Mouse (Mus musculus) sigmoid colon, adult 10 weeks (tissue): ENCODE measurements around the gene Ceacam18. TPM values are rescaled to one million over a fixed set of nuclear protein-coding genes. Genes with fewer than 3 reads are reported as not detected.

Experiments used
- polyA plus RNA-seq: library from polyadenylated mRNA; stranded (reverse); fragments of 350-450 nt; fragmentation: Illumina TruSeq; extraction: RNeasy Lipid Tissue Mini Kit (QIAGEN cat#74804); gene quantifications from one replicate; pipeline ENCODE4 v1.2.3, GENCODE M21; 2014; ENCODE audit warnings: low read depth, low replicate concordance

Gene Ceacam18
- polyA plus RNA-seq: 2.9 TPM

DNA sequence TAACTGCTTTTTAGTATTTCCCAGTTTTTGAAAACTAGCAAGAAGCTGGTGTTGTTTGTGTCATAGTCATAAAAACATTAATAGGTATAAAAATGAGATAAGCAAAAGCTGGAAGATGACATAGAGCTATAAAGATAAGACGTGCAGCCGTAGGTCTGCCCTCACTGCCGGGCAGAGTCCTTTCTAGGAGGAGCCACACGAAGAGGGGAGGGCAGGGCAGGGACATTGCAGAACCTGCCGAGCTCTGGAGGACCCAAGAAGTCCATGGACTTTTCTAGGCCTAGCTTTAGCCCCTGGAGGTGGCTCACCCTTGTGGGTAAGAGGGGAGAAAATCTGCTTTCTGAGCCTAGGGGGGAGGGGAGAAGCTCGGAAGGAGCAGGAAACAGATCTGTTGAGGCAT, at the start of gene Ceacam18:
Ceacam18 (plus strand) TSS at position 208 of the 400 bp plus-strand sequence.

DNA sequence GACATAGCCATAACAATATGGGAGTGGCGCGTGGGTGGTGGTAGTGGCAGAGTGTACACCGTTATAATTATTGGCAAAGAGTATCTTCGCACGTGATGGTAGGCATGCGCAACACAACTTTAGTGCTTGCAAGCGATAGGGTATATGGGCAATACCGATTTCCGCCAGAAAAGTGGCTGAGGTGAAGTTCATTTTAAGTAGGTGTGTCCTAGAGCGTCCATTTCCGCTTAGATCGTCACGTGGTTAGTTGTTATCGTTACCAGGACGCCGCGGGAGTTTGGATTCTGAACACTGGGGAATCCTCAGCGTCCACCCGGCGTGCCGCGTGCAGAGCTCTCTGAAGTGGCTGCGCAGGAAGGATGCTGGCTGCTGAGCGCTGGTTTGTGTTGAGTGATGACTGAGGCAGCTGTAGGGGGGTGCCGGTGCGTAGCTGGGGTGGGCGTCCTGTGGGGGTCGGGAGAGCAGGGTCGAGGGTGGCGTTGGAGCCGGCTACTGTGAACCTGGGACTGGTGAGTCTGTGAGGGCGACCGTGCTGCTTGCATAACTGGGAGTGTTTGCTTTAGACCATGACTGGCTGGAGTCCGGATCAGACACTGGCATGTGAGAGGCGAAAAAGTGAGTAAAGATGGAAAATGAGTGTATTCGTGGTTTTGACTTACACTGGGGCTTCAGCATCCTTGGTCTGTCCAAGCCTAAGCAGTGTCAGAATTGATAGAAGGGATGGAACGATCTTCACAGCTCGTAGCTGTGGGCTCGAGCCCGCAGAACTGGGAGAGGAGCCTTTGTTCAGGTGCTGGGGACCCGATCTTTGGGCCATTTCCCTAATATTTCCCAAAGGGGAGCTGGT, 27.4 kb upstream of the Ceacam18 start, which contains the start of gene Zfp819:
Zfp819 (plus strand) TSS at position 274 of the 847 bp plus-strand sequence.

DNA sequence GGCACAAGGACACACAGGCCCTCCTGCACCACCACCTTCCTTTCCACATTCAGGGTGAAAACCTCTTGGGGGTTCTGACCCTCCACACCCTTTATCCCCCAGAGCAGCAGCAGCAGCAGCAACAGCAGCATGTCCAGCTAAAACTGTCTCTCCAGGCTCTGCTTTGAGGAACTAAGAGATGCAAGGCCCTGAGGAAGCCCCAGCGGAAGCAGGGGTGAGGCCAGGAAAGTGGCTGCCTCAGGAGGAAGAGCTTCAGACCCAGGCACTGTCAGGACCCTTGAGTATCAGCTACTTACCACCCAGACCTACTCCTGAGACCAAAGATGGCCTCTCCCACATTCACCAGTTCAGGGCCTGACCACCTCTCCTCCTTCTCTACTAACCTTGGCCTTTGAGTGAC, 25.5 kb downstream of the Ceacam18 start, which contains the start of gene Siglece:
Siglece (minus strand) TSS at position 160 of the 400 bp plus-strand sequence.

DNA sequence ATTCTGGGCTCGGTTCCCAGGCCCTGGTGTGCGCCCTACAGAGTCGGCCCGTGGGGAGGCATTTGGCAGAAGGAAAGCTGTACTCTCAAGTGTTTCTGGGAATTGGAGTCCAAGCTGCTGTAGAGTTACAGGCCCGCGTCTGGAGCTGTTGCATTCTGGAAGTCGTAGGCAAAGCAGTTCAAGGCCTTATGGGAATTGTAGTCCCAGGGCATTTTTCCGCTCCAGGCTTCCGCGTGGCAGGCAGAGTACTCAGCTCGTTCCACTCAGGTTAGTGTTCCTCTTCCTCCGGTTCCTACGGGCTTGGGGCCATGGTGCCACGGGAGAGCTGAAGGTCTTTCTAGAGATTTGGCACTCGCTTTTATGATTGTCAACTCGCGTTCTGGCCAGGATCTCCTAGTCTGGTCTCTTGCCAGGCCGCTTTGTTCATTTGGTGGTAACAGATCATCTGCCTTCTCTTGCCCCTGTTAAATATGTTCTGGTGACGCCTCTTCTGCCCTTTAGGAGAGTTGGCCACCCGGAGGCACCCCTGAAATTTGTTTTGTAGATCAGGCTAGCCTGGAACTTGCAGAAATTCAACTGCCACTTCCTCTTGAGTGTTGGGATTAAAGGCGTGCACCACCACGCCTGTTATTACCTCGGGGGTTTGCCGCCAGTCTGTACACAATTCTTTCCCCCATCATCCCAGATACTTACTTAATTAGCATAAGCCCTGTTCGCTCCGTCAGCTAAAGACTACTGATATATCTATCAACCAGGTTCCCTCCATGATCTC, 37.5 kb downstream of the Ceacam18 start, which contains the start of gene Ctu1:
Ctu1 (plus strand) TSS at position 208 of the 772 bp plus-strand sequence.

DNA sequence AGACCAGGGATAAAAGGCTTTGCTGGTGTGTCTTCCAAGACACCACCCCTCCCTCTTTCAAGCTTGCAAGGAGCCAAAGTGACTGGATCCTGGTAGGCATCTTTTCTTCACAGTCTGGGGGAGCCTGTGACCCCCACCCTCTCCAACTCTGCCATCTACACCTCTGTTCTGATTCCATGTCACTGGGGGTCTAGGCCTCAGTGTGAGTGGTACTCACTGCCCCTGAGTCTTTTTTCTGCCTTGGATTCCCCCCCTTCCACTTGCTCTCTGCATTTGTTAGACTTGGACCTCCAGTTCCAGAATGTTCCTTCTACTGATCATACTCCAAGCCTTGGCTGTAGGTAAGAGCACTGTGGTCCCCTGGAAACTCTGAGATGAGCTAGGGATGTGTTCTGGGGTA, 55.6 kb downstream of the Ceacam18 start, which contains the start of gene Klk14:
Klk14 (plus strand) TSS at position 301 of the 400 bp plus-strand sequence.

Other genes starting within 250 kb of the Ceacam18 start
- 1.9 TPM for gene Siglecg, start 226.5 kb upstream of the Ceacam18 start, polyA plus RNA-seq
- gene Lim2, start 207.0 kb upstream of the Ceacam18 start, polyA plus RNA-seq: not detected
- not detected for gene Nkg7, start 197.6 kb upstream of the Ceacam18 start, polyA plus RNA-seq
- not detected for gene Cldnd2, start 193.9 kb upstream of the Ceacam18 start, polyA plus RNA-seq
- gene Etfb, start 190.6 kb upstream of the Ceacam18 start, polyA plus RNA-seq: 4.8 TPM
- not detected for gene Gm45233, start 190.6 kb upstream of the Ceacam18 start, polyA plus RNA-seq
- 0.32 TPM for gene Vsig10l, start 171.6 kb upstream of the Ceacam18 start, polyA plus RNA-seq
- not detected for gene Iglon5, start 144.6 kb upstream of the Ceacam18 start, polyA plus RNA-seq
- gene 4931406B18Rik, start 128.8 kb upstream of the Ceacam18 start, polyA plus RNA-seq: not detected
- 14.8 TPM for gene Cd33, start 90.3 kb upstream of the Ceacam18 start, polyA plus RNA-seq
- gene Zfp658, start 72.5 kb upstream of the Ceacam18 start, polyA plus RNA-seq: 1.5 TPM
- gene Zfp719, start 55.1 kb upstream of the Ceacam18 start, polyA plus RNA-seq: 17.7 TPM
- gene Zfp819, start 27.5 kb upstream of the Ceacam18 start, polyA plus RNA-seq: not detected
- 0.54 TPM for gene Siglece, start 25.5 kb downstream of the Ceacam18 start, polyA plus RNA-seq
- gene Ctu1, start 37.3 kb downstream of the Ceacam18 start, polyA plus RNA-seq: 2.9 TPM
- gene Klk14, start 55.7 kb downstream of the Ceacam18 start, polyA plus RNA-seq: not detected
- gene Klk13, start 77.9 kb downstream of the Ceacam18 start, polyA plus RNA-seq: not detected
- gene Klk12, start 134.2 kb downstream of the Ceacam18 start, polyA plus RNA-seq: not detected
- gene Klk11, start 139.9 kb downstream of the Ceacam18 start, polyA plus RNA-seq: not detected
- gene Klk10, start 146.3 kb downstream of the Ceacam18 start, polyA plus RNA-seq: not detected
- not detected for gene Klk9, start 157.2 kb downstream of the Ceacam18 start, polyA plus RNA-seq
- gene Klk8, start 162.9 kb downstream of the Ceacam18 start, polyA plus RNA-seq: not detected
- gene Klk7, start 176.6 kb downstream of the Ceacam18 start, polyA plus RNA-seq: not detected
- not detected for gene Klk6, start 189.8 kb downstream of the Ceacam18 start, polyA plus RNA-seq
- not detected for gene Klk5, start 207.3 kb downstream of the Ceacam18 start, polyA plus RNA-seq
- not detected for gene Klk4, start 246.5 kb downstream of the Ceacam18 start, polyA plus RNA-seq